Mouse (Mus musculus): Measurements from ENCODE around the gene Fgfrl1. TPM values are rescaled to one million over a fixed set of nuclear protein-coding genes. Genes with fewer than 3 reads are reported as not detected.

Gene Fgfrl1
- polyA plus RNA-seq, 1 experiment from 2014 or later = 5.6 TPM

- no peaks in the 10 kb centered on the region for H3K27me3 ChIP-seq (ENCODE audit: insufficient read depth, low read length)
- H3K36me3 ChIP-seq (replicated peaks; ENCODE audit: insufficient read depth, low read length) = no peaks in the 10 kb centered on the region
- TF ChIP-seq CTCF (IDR thresholded peaks at IDR 0.05; ENCODE audit: low read depth) (no peak), EP300 (IDR thresholded peaks at IDR 0.05; ENCODE audit: low read depth) (no peak)
- no peak overlapping the region for H3K9ac ChIP-seq (replicated peaks)
- H3K9me3 ChIP-seq (ENCODE audit: low read length) = no peaks in the 10 kb centered on the region
- no peak overlapping the region for H3K27ac ChIP-seq (ENCODE audit: low read depth)
- WGBS (ENCODE audit: insufficient replicate concordance) = 61% methylated on average over 2 of the region's 2 CpGs
- ATAC-seq (no peak), DNase-seq (no peak)
- no peak overlapping the region for H3K4me3 ChIP-seq (ENCODE audit: low read depth, low read length)
- H3K4me1 ChIP-seq (ENCODE audit: insufficient read depth) = no peaks in the 10 kb centered on the region
- H3K4me2 ChIP-seq (ENCODE audit: low read depth, low read length) = no peak overlapping the region
These were observed 31.8 kb downstream of the Fgfrl1 start for GRCm38 (mm10) chr5:108724006-108724405.

GRCm38 (mm10) chr5:108726557-108727248 lies 34.5 kb downstream of the Fgfrl1 start:
- Histone ChIP-seq H3K27me3 (ENCODE audit: insufficient read depth, low read length) (no peaks in the 10 kb centered on the region), H3K4me1 (ENCODE audit: insufficient read depth) (no peaks in the 10 kb centered on the region), H3K27ac (ENCODE audit: low read depth) (no peak overlapping the region), H3K9ac (replicated peaks) (no peak overlapping the region), H3K36me3 (replicated peaks; ENCODE audit: insufficient read depth, low read length) (no peaks in the 10 kb centered on the region), H3K9me3 (ENCODE audit: low read length) (no peaks in the 10 kb centered on the region), H3K4me2 (ENCODE audit: low read depth, low read length) (no peak overlapping the region), H3K4me3 (ENCODE audit: low read depth, low read length) (no peak overlapping the region)
- 25% methylated on average over 5 of the region's 5 CpGs for WGBS (ENCODE audit: insufficient replicate concordance)
- DNase-seq = peak; percentile 79
- ATAC-seq = peak; percentile 87
- no peak for TF ChIP-seq EP300 (IDR thresholded peaks at IDR 0.05; ENCODE audit: low read depth)
- peak; percentile 90 for TF ChIP-seq CTCF (IDR thresholded peaks at IDR 0.05; ENCODE audit: low read depth)

DNA sequence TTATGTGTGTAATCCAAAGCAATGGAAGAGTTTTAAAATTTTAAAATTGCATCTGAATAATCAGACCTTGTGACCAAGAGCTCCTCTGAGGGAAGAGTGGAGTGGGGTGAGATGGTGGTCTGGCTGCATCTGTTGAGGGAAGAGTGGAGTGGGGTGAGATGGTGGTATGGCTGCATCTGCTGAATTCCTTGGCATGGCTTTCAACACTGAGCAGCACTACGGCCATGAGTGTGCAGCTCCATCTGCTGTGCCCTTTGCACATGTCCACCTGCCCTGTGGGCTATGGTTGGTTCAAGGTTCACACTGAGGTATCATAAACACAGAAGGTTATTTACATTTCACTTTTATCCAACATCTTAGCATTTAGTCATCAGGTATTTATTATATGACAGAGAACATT lies 35.2 kb downstream of the Fgfrl1 start:
- ATAC-seq = peak; percentile 64
- no peaks in the 10 kb centered on the region for H3K4me1 ChIP-seq (ENCODE audit: insufficient read depth)
- H3K9me3 ChIP-seq (ENCODE audit: low read length) = no peaks in the 10 kb centered on the region
- TF ChIP-seq CTCF (IDR thresholded peaks at IDR 0.05; ENCODE audit: low read depth) (no peak), EP300 (IDR thresholded peaks at IDR 0.05; ENCODE audit: low read depth) (no peak)
- H3K9ac ChIP-seq (replicated peaks) = no peak overlapping the region
- no peak for DNase-seq
- no peaks in the 10 kb centered on the region for H3K27me3 ChIP-seq (ENCODE audit: insufficient read depth, low read length)
- H3K4me3 ChIP-seq (ENCODE audit: low read depth, low read length) = no peak overlapping the region
- H3K27ac ChIP-seq (ENCODE audit: low read depth) = no peak overlapping the region
- WGBS (ENCODE audit: insufficient replicate concordance) = 54% methylated on average over 1 of the region's 1 CpGs
- no peaks in the 10 kb centered on the region for H3K36me3 ChIP-seq (replicated peaks; ENCODE audit: insufficient read depth, low read length)
- H3K4me2 ChIP-seq (ENCODE audit: low read depth, low read length) = no peak overlapping the region

- whole genome bisulfite sequencing (ENCODE audit: insufficient replicate concordance) = 61% methylated on average over 2 of the region's 2 CpGs
- no peak for ATAC-seq
These were observed 49.7 kb downstream of the Fgfrl1 start for GRCm38 (mm10) chr5:108741844-108742243.

DNA sequence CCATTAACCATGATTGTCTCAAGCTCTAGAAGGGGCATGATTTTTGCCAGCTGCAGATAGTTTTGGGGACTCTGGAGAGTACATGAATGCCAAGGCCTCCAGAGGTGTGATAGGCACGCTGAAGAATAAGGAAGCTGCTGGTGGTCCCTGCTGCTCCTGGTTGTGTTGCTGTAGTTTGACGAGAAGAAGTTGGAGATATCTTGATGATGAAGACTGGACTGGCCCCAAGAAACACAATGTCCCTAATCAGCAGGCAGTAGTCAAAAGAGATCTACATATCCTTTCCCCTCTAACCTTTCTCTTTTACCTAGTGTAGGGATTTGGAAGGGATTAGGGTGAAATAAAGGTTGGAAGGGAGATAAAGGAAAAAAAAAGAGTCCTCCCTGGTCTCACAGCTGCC lies 50.4 kb downstream of the Fgfrl1 start:
- no peak for ATAC-seq
- DNase-seq = no peak
- H3K4me2 ChIP-seq (ENCODE audit: low read depth, low read length) = no peak overlapping the region
- H3K27me3 ChIP-seq (ENCODE audit: insufficient read depth, low read length) = no peaks in the 10 kb centered on the region
- H3K9ac ChIP-seq (replicated peaks) = no peak overlapping the region
- no peaks in the 10 kb centered on the region for H3K4me1 ChIP-seq (ENCODE audit: insufficient read depth)
- no peak for TF ChIP-seq CTCF (IDR thresholded peaks at IDR 0.05; ENCODE audit: low read depth)
- no peak for TF ChIP-seq EP300 (IDR thresholded peaks at IDR 0.05; ENCODE audit: low read depth)
- H3K9me3 ChIP-seq (ENCODE audit: low read length) = no peaks in the 10 kb centered on the region
- WGBS (ENCODE audit: insufficient replicate concordance) = 61% methylated on average over 2 of the region's 2 CpGs
- no peak overlapping the region for H3K27ac ChIP-seq (ENCODE audit: low read depth)
- H3K36me3 ChIP-seq (replicated peaks; ENCODE audit: insufficient read depth, low read length) = no peaks in the 10 kb centered on the region
- no peak overlapping the region for H3K4me3 ChIP-seq (ENCODE audit: low read depth, low read length)

More at GRCm38 (mm10) chr5:108741844-108742243, 49.7 kb downstream of the Fgfrl1 start:
- H3K9ac ChIP-seq (replicated peaks) = no peak overlapping the region
- H3K36me3 ChIP-seq (replicated peaks; ENCODE audit: insufficient read depth, low read length) = no peaks in the 10 kb centered on the region
- no peak overlapping the region for H3K4me3 ChIP-seq (ENCODE audit: low read depth, low read length)
- H3K4me1 ChIP-seq (ENCODE audit: insufficient read depth) = no peaks in the 10 kb centered on the region
- DNase-seq = no peak
- H3K9me3 ChIP-seq (ENCODE audit: low read length) = no peaks in the 10 kb centered on the region
- H3K4me2 ChIP-seq (ENCODE audit: low read depth, low read length) = no peak overlapping the region
- no peaks in the 10 kb centered on the region for H3K27me3 ChIP-seq (ENCODE audit: insufficient read depth, low read length)
- no peak overlapping the region for H3K27ac ChIP-seq (ENCODE audit: low read depth)
- TF ChIP-seq CTCF (IDR thresholded peaks at IDR 0.05; ENCODE audit: low read depth) (no peak), EP300 (IDR thresholded peaks at IDR 0.05; ENCODE audit: low read depth) (no peak)

GRCm38 (mm10) chr5:108743856-108744255 lies 51.7 kb downstream of the Fgfrl1 start:
- Histone ChIP-seq H3K9me3 (ENCODE audit: low read length) (no peaks in the 10 kb centered on the region), H3K9ac (replicated peaks) (no peak overlapping the region), H3K4me1 (ENCODE audit: insufficient read depth) (no peaks in the 10 kb centered on the region), H3K4me3 (ENCODE audit: low read depth, low read length) (no peak overlapping the region), H3K27ac (ENCODE audit: low read depth) (no peak overlapping the region), H3K27me3 (ENCODE audit: insufficient read depth, low read length) (no peaks in the 10 kb centered on the region), H3K36me3 (replicated peaks; ENCODE audit: insufficient read depth, low read length) (no peaks in the 10 kb centered on the region), H3K4me2 (ENCODE audit: low read depth, low read length) (no peak overlapping the region)
- WGBS (ENCODE audit: insufficient replicate concordance) = 64% methylated on average over 2 of the region's 2 CpGs
- no peak for TF ChIP-seq EP300 (IDR thresholded peaks at IDR 0.05; ENCODE audit: low read depth)
- peak; percentile 46 for TF ChIP-seq CTCF (IDR thresholded peaks at IDR 0.05; ENCODE audit: low read depth)
- ATAC-seq (no peak), DNase-seq (no peak)

All from liver, postnatal 0 days (tissue).